Mouse (Mus musculus) midbrain, embryonic 13.5 days (tissue): ENCODE data around the gene Sptan1. TPM values are rescaled to one million over a fixed set of nuclear protein-coding genes. Genes with fewer than 3 reads are reported as not detected.

Experiments
- ATAC-seq: fragments of 200-750 bp; cut with Nextera tagmentation; 2 replicates; pipeline ENCODE4 v1.8.0; 2017; ENCODE audit warnings: mild to moderate bottlenecking, moderate TSS enrichment, moderate library complexity
- H3K27ac ChIP-seq: fragments of 300-500 bp; sonication (generic); 2 replicates; pipeline ENCODE4 v1.5.1; 2015; ENCODE audit warnings: inconsistent platforms, mild to moderate bottlenecking, moderate library complexity
- H3K27me3 ChIP-seq: fragments of 300-500 bp; sonication (generic); 2 replicates; pipeline ENCODE4 v1.6.1; 2015; ENCODE audit warnings: mild to moderate bottlenecking, inconsistent platforms
- H3K36me3 ChIP-seq: fragments of 300-500 bp; sonication (generic); 2 replicates; pipeline ENCODE4 v1.6.1; 2015; ENCODE audit warnings: mild to moderate bottlenecking, inconsistent platforms
- H3K4me1 ChIP-seq: fragments of 300-500 bp; sonication (generic); replicated peaks from 2 replicates; pipeline ENCODE4 v1.6.1; 2015; ENCODE audit warnings: inconsistent platforms
- H3K4me2 ChIP-seq: fragments of 300-500 bp; sonication (generic); replicated peaks from 2 replicates; pipeline ENCODE4 v1.6.1; 2015; ENCODE audit warnings: moderate library complexity, mild to moderate bottlenecking, inconsistent platforms
- H3K4me3 ChIP-seq: fragments of 300-500 bp; sonication (generic); replicated peaks from 2 replicates; pipeline ENCODE4 v1.5.1; 2015; ENCODE audit warnings: mild to moderate bottlenecking, inconsistent platforms
- H3K9ac ChIP-seq: fragments of 300-500 bp; sonication (generic); replicated peaks from 2 replicates; pipeline ENCODE4 v1.6.1; 2015; ENCODE audit warnings: mild to moderate bottlenecking, inconsistent platforms
- H3K9me3 ChIP-seq: fragments of 300-500 bp; sonication (generic); 2 replicates; pipeline ENCODE4 v1.6.1; 2016; ENCODE audit warnings: mild to moderate bottlenecking, inconsistent platforms
- WGBS: fragments of 180-500 bp; shearing (Covaris S2); methylation state at CpG from one replicate; pipeline ENCODE4 v1.1.7; 2015; 5-methylcytosine and 5-hydroxymethylcytosine counted together
- polyA plus RNA-seq: library from polyadenylated mRNA; unstranded; fragments of >200 nt; fragmentation: Nextera tagmentation; extraction: Ambion mirVana; gene quantifications from 2 replicates; pipeline ENCODE4 v1.2.1, GENCODE M21; 2015

Sptan1 gene
- polyA plus RNA-seq, 1 experiment from 2014 or later = 185 TPM

DNA sequence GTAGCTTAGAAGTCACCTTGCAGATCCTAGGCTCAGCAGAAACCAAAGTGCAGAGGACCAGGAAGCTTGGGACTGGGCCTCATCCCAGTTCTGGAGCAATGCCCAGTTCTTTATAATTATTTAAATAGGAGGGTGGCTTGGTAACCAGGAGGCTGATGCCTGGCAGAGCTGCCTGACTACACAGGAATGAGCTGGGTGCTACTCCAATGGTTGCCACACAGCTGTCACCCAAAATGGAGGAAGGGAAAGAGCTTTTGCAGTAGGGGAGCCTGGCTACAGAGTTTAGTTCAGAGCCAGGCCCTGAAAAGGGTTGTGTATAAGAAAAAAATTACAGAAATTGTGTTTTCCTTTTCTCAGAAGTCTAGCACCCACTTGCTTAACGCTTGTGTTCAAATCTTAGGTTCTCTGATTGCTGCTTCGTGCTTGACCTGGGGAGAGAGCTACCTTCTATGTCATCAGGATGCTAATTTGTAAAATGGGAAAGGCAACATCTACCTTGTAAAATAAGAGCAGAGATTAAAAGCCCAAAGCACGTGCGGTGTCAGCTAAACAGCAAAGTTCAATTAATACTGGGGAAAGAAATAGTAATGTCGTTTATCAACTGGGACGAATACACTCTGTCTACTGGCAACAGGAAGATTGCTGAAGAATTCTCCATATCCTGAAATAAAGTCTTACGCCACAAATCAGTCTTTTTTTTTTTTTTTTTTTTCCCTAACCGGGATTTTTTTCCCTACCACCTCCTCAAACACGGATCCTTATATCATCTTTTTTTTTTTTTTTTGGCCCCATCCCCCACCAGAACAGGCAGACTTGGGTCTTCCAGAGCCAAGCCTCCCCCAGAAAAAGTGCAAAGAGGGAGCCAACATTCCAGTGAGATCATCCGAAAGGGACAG lies 758 bp upstream of the Sptan1 start:
- ATAC-seq = no peak
- H3K4me3 ChIP-seq = peak overlapping the region; percentile 93
- peaks cover 48% of the 10 kb centered on the region for H3K4me1 ChIP-seq
- H3K9me3 ChIP-seq = no peaks in the 10 kb centered on the region
- peaks cover 20% of the 10 kb centered on the region for H3K36me3 ChIP-seq
- H3K27ac ChIP-seq = peak overlapping the region; percentile 96
- WGBS = 16% methylated on average over 10 of the region's 10 CpGs
- no peaks in the 10 kb centered on the region for H3K27me3 ChIP-seq
- peak overlapping the region; percentile 81 for H3K4me2 ChIP-seq
- H3K9ac ChIP-seq = peak overlapping the region; percentile 86

DNA sequence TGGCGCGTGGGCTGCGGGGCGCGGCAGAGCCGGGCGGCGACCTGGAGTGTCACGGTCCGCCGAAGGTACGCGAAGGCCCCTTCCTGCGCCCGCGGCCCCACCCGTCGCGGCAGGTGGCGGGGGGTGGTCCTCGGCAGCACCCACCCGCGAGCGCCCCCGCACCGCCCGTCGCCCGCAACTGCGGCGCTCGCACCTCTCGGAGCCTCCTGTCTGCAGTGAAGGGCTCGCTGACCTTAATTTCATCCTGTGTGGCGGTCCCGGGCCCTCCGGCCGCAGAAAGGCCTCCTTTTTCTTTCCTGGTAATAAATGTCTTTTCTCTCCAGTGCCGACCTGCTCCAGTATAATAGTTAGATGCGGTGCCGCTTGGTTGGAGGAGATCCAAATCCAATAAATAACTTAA lies 546 bp downstream of the Sptan1 start:
- under 1% methylated on average over 21 of the region's 41 CpGs for WGBS

DNA sequence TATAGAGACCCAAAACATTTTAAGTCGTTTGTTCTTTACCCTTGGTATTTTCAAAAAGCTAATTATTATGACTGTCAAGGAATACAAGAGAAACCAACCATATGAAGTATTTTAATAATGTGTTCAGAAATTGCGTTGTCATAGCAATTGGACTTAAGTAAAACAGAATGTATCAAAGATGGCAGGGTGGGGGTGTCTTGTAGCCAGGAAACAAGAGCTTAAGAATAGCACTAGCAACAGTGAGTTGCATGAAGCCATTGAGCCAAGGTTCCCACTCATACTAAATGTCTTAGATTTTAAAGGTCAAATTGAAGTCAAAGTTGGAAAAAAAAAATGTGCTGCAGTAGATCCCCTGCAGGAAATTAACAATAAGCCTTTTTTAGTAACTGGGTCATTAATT lies 1.5 kb downstream of the Sptan1 start:
- H3K27ac ChIP-seq = peak overlapping the region; percentile 96; the same call in 1 of the 2 replicates
- H3K4me3 ChIP-seq = peak overlapping the region; percentile 93
- H3K36me3 ChIP-seq = peaks cover 17% of the 10 kb centered on the region
- H3K9me3 ChIP-seq = no peaks in the 10 kb centered on the region
- 65% methylated on average over 2 of the region's 2 CpGs for WGBS
- H3K27me3 ChIP-seq = no peaks in the 10 kb centered on the region
- peaks cover 53% of the 10 kb centered on the region for H3K4me1 ChIP-seq
- H3K4me2 ChIP-seq = peak overlapping the region; percentile 81
- peak overlapping the region; percentile 100 for H3K9ac ChIP-seq
- ATAC-seq = no peak

More for the DNA sequence above, 546 bp downstream of the Sptan1 start:
- ATAC-seq = peak; percentile 18; the same call in 1 of the 2 replicates
- H3K9me3 ChIP-seq = no peaks in the 10 kb centered on the region
- H3K4me3 ChIP-seq = peak overlapping the region; percentile 93
- H3K27ac ChIP-seq = peak overlapping the region; percentile 96
- H3K36me3 ChIP-seq = peaks cover 17% of the 10 kb centered on the region
- no peaks in the 10 kb centered on the region for H3K27me3 ChIP-seq
- H3K9ac ChIP-seq = peak overlapping the region; percentile 100
- H3K4me1 ChIP-seq = peaks cover 51% of the 10 kb centered on the region
- H3K4me2 ChIP-seq = peak overlapping the region; percentile 81

DNA sequence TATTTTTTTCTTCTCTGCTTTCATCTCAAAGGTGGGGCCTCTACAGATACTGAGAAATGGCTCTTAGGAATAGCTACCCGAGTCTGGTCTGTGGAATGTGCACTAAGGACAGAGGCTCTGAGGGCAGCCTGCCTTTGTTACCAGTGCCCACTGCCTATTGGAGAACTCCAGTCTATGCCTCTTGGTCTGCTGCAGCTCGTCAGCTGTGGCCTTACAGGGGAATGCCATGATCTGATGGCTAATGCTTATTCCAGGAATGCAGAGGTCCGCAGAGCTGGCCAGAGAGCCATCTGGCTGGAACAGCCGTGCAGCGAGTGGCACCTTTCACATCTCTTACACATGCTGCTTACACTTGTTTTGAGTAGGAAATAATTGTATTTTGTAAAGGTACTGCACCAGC lies 2.4 kb downstream of the Sptan1 start:
- Histone ChIP-seq H3K4me1 (peaks cover 61% of the 10 kb centered on the region), H3K4me2 (peak overlapping the region; percentile 81), H3K4me3 (peak overlapping the region; percentile 93), H3K27me3 (no peaks in the 10 kb centered on the region), H3K27ac (no peak overlapping the region), H3K36me3 (peaks cover 17% of the 10 kb centered on the region), H3K9me3 (no peaks in the 10 kb centered on the region), H3K9ac (peak overlapping the region; percentile 100)
- WGBS = 62% methylated on average over 5 of the region's 5 CpGs
- no peak for ATAC-seq

- Histone ChIP-seq H3K36me3 (peaks cover 20% of the 10 kb centered on the region), H3K4me1 (peaks cover 65% of the 10 kb centered on the region), H3K4me3 (no peak overlapping the region), H3K27me3 (no peaks in the 10 kb centered on the region), H3K27ac (no peak overlapping the region), H3K9ac (peak overlapping the region; percentile 25; the same call in 1 of the 2 replicates), H3K9me3 (no peaks in the 10 kb centered on the region), H3K4me2 (peak overlapping the region; percentile 81; the same call in 1 of the 2 replicates)
- 89% methylated on average over 5 of the region's 5 CpGs for WGBS
- no peak for ATAC-seq
These were observed 3.3 kb downstream of the Sptan1 start for GRCm38 (mm10) chr2:29968638-29969037.

DNA sequence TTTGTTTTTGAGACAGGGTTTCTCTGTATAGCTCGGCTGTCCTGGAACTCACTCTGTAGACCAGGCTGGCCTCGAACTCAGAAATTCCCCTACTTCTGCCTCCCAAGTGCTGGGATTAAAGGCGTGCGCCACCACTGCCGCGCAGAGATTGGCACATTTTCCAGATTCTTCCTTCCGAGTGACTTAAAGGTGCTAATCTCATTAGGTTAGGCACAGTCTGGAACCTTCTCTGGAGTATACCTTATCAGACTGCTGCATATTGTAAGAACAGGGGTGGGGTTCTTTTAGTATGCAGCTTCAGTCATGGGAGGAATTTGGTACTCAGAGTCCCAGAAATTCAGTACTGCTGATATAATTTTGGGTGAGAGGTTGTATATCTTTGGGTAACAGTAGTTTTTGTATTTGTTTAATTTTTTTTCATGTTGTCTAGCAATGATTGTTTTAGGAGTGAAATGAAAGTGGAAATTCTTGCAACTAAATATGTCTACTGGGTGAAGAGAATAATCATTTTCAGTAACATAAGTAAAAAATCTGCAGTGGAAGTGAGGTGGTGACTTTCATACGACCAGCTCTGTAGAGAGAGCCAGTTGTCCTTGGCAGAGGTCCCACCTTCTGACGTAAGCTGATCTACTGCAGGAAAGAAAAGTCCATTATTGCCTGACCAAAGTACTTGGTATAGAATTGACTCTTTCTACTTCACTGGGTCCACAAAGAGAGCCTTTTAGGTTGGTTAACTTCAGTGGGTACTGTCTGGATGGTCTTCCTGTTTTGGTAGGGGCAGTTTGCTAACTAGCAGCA lies 6.7 kb downstream of the Sptan1 start:
- Histone ChIP-seq H3K9me3 (no peaks in the 10 kb centered on the region), H3K27ac (no peak overlapping the region), H3K27me3 (no peaks in the 10 kb centered on the region), H3K4me3 (no peak overlapping the region), H3K9ac (no peak overlapping the region), H3K36me3 (peaks cover 29% of the 10 kb centered on the region), H3K4me2 (no peak overlapping the region), H3K4me1 (peaks cover 48% of the 10 kb centered on the region)
- 80% methylated on average over 9 of the region's 9 CpGs for WGBS
- no peak for ATAC-seq

DNA sequence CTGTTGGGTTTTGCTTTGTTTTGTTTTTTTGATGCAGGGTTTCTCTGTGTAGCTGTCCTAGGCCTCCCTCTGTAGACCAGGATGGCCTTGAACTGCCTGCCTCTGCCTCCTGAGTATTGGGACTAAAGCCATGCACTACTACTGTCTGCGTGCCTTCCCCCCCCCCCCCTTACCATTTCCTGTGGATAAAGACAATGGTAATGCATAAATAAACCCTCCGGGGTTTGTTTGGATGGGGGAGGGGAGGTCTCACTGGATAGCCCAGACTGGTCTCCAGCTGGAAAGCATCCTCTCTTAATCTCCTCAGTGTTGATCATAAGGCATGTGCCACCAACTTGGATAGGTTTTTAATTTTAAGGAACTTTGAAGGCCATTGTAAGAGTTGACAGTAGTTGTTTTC lies 8.2 kb downstream of the Sptan1 start:
- Histone ChIP-seq H3K36me3 (peaks cover 27% of the 10 kb centered on the region), H3K4me2 (no peak overlapping the region), H3K9me3 (no peaks in the 10 kb centered on the region), H3K4me1 (peaks cover 33% of the 10 kb centered on the region), H3K27me3 (no peaks in the 10 kb centered on the region), H3K27ac (no peak overlapping the region), H3K4me3 (no peak overlapping the region), H3K9ac (no peak overlapping the region)
- ATAC-seq = 0 out of 2 replicates have a peak, but pooled peaks have one; percentile 14
- WGBS = 8% methylated on average over 2 of the region's 2 CpGs

- Histone ChIP-seq H3K9me3 (no peaks in the 10 kb centered on the region), H3K4me3 (no peak overlapping the region), H3K4me2 (no peak overlapping the region), H3K27me3 (no peaks in the 10 kb centered on the region), H3K4me1 (peaks cover 15% of the 10 kb centered on the region), H3K27ac (no peak overlapping the region), H3K9ac (no peak overlapping the region), H3K36me3 (peaks cover 53% of the 10 kb centered on the region)
- ATAC-seq = no peak
These were observed 11.9 kb downstream of the Sptan1 start for GRCm38 (mm10) chr2:29977307-29977706.

GRCm38 (mm10) chr2:29980661-29981060 lies 15.3 kb downstream of the Sptan1 start:
- WGBS = 93% methylated on average over 1 of the region's 1 CpGs
- Histone ChIP-seq H3K36me3 (peaks cover 83% of the 10 kb centered on the region), H3K27ac (no peak overlapping the region), H3K4me1 (no peaks in the 10 kb centered on the region), H3K9ac (no peak overlapping the region), H3K4me3 (no peak overlapping the region), H3K27me3 (no peaks in the 10 kb centered on the region), H3K9me3 (no peaks in the 10 kb centered on the region), H3K4me2 (no peak overlapping the region)
- no peak for ATAC-seq

GRCm38 (mm10) chr2:29991962-29992361 lies 26.6 kb downstream of the Sptan1 start:
- Histone ChIP-seq H3K4me3 (no peak overlapping the region), H3K9ac (no peak overlapping the region), H3K36me3 (peaks cover 99% of the 10 kb centered on the region), H3K27me3 (no peaks in the 10 kb centered on the region), H3K4me2 (no peak overlapping the region), H3K9me3 (no peaks in the 10 kb centered on the region), H3K4me1 (no peaks in the 10 kb centered on the region), H3K27ac (no peak overlapping the region)
- no peak for ATAC-seq
- WGBS = 50% methylated on average over 2 of the region's 2 CpGs

GRCm38 (mm10) chr2:30009101-30009500 lies 43.7 kb downstream of the Sptan1 start:
- H3K4me1 ChIP-seq = no peaks in the 10 kb centered on the region
- H3K4me2 ChIP-seq = no peak overlapping the region
- WGBS = 91% methylated on average over 1 of the region's 1 CpGs
- peaks cover 97% of the 10 kb centered on the region for H3K36me3 ChIP-seq
- H3K27me3 ChIP-seq = no peaks in the 10 kb centered on the region
- no peak for ATAC-seq
- no peaks in the 10 kb centered on the region for H3K9me3 ChIP-seq
- no peak overlapping the region for H3K4me3 ChIP-seq
- H3K27ac ChIP-seq = no peak overlapping the region
- no peak overlapping the region for H3K9ac ChIP-seq

DNA sequence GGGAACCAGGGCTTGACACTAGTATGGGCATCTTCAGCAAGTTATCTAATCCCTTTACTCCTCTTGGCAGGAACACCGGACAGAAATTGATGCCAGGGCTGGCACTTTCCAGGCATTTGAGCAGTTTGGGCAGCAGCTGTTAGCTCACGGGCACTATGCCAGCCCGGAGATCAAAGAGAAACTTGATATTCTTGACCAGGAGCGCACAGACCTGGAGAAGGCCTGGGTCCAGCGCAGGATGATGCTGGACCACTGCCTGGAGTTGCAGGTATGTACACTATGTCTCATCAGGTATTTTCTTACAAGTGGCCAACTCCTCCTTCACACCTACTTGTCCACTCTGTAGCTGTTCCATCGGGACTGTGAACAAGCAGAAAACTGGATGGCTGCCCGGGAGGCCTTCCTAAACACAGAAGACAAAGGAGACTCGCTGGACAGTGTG lies 45.5 kb downstream of the Sptan1 start:
- peaks cover 99% of the 10 kb centered on the region for H3K36me3 ChIP-seq
- WGBS = 94% methylated on average over 8 of the region's 8 CpGs
- H3K9ac ChIP-seq = no peak overlapping the region
- no peaks in the 10 kb centered on the region for H3K4me1 ChIP-seq
- no peak overlapping the region for H3K27ac ChIP-seq
- no peak for ATAC-seq
- no peak overlapping the region for H3K4me2 ChIP-seq
- H3K27me3 ChIP-seq = no peaks in the 10 kb centered on the region
- H3K9me3 ChIP-seq = no peaks in the 10 kb centered on the region
- H3K4me3 ChIP-seq = no peak overlapping the region
